Mouse (Mus musculus) brain, adult 2 months (tissue): ENCODE results near the gene Ddx31.

Source experiments
- DNase-seq: peaks from one replicate; pipeline ENCODE4 v3.0.0; 2011; ENCODE audit warnings: low read depth, low spot score

Ddx31 gene

DNA sequence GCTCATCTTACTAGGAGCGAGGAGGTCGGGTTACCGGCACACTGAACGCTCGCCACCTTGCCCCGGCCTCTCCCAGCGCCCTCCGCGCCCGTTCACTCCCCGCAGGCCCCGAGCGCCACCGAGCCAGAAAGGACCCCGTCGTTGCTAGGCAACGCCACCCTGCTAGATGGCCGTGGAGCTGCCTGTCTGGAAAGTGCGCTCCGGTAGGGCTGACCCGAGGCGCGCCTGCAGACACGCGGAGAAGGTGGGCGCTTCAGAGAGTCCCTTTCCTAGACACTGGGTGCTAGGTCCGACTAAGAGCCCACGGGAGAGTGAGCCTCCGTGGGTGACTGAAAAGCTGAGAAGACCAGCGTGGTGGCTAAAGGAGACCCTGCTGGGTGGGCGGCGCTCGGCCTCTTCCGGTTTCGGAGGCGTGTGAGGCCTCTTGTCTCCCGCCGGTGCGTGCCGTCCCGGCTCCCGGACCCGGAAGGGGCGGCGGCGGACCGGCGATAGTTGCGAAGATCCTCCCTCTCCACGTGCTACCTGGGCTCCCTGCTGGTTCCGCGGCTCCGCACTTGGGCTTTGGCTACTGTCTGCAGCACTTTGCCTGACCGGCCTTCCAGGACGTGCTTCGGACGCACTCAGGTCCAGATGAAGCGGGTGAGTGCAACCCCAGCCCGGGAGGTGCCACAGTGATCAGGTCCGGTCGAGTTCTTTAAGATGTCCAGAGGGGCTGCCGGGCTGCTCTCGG, at the start of gene Ddx31, which contains the start of gene Gtf3c4:
TSS of gene Ddx31 (plus strand) at position 185 of the 730 bp plus-strand sequence.
TSS of gene Gtf3c4 (minus strand) at position 139 of the 730 bp plus-strand sequence.
- peak; percentile 97 for DNase-seq

- DNase-seq = peak; percentile 85
Measured at GRCm38 (mm10) chr2:28792931-28793610, 47.1 kb upstream of the Ddx31 start.

DNA sequence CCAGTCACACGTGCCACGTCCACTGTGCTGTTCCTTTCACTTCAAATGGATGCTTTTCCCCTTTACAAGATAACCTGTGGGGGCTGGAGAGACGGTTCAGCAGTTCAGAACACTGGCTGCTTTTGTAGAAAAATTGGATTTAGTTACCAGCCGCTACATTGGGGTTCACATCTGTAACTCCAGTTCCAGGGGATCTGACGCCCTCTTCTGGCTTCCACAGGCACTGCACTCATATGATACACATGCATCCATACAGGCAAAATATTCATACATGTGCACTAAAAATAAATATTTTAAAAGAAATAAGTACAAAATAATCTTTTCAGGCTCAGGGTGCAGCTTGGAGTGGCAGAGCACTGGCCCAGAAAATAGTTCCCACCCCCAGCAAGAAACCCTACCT, 45.6 kb upstream of the Ddx31 start:
- no peak for DNase-seq

- DNase-seq = no peak
Measured at GRCm38 (mm10) chr2:28796298-28796697, 43.9 kb upstream of the Ddx31 start.

DNA sequence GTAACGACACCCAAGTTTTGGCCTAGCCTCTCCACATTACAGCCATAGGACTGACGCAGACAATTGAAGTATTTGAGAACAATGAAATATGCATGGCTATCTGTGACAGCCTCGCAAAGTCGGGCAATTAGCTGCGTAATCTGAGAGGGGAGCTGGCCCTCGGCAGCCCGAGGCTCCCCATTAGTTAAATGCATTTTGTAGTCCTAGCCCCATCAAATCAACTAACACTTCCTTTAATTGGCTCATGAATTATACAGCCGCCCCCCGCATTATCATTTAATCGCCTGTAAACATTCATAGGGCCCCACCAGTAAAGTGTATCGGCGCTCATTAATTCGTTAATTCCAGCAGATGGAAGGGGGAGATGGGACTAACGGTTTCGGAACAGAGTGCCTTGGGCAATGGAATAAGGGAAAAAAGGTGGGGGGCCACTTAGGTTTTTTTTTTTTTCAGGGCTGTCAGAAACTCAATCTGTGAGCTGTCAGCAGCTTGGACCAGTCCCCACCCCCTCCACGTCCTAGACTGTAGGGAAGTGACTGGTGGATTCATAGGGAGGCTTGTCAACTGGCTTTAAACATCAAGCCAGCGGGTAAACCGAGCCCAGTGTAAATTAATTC, 42.6 kb upstream of the Ddx31 start:
- DNase-seq = no peak

DNA sequence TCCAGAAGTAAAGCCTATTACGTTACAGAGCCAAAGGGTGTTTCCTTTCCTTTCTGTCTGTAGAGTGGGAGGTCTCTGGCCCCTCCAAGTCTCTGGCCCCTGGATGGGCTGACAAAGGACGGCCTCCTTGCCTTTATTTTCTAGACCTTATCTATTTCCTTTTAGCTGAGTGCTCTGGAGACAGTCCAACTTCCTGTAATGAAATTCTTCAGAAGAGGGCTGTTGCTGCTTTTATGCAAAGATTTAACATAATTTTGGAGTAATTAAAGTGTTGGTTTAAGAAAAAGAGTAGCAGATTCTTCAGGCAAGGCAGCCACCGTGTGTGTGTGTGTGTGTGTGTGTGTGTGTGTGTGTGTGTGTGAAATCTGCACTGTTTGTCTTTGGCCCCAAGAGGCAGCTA, 41.8 kb upstream of the Ddx31 start:
- DNase-seq = no peak

GRCm38 (mm10) chr2:28799575-28799974, 40.6 kb upstream of the Ddx31 start:
- no peak for DNase-seq

- DNase-seq = peak; percentile 37
Measured at GRCm38 (mm10) chr2:28803406-28803805, 36.8 kb upstream of the Ddx31 start.

DNA sequence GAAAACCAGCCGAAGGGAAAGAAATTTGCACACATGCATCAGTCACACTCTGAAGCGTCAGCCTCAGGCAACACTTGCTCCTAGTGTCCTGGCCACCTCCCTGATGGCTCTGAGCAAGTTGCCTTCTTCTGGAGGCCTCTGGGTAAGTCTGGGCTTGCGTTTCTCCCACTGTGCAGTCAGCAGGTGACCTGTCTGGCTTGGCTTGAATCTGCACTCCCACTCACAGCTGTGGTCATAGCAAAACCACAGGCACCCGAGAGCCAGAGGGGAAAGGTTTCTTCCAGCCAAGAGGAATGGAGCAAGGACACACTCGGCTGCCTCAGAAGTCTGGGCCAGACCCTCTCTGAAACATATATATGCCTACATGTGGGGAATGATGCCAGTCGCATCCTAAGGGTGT, 31.4 kb upstream of the Ddx31 start:
- DNase-seq = no peak

GRCm38 (mm10) chr2:28810260-28811013, 29.8 kb upstream of the Ddx31 start:
- DNase-seq = no peak

DNA sequence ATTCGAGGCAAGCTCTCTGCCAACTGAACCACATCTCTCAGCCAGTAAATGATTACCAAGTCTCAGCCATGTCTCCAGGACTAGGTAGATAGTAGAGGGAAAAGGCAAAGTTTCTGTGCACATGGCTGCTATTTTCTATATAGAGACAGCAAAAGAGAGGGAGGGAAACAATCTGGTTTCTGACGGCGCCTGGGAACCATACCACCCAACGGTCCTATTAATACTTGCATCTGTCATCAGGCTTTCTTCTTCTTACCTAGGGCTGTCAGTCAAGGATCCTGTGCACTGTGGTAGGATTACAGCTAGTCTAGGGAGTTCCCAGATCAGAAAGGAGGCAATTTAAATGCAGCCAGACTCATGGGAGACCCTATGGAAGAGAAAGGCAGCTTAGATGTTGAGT, 21.3 kb upstream of the Ddx31 start:
- no peak for DNase-seq

- peak; percentile 22 for DNase-seq
Measured at GRCm38 (mm10) chr2:28829265-28829664, 10.9 kb upstream of the Ddx31 start.

GRCm38 (mm10) chr2:28836181-28836940, 3.8 kb upstream of the Ddx31 start:
- DNase-seq = peak; percentile 47

GRCm38 (mm10) chr2:28839501-28840221, 545 bp upstream of the Ddx31 start:
- no peak for DNase-seq

- no peak for DNase-seq
Measured at GRCm38 (mm10) chr2:28842042-28842441, 1.8 kb downstream of the Ddx31 start.

- DNase-seq = no peak
Measured at GRCm38 (mm10) chr2:28848879-28849278, 8.7 kb downstream of the Ddx31 start.

DNA sequence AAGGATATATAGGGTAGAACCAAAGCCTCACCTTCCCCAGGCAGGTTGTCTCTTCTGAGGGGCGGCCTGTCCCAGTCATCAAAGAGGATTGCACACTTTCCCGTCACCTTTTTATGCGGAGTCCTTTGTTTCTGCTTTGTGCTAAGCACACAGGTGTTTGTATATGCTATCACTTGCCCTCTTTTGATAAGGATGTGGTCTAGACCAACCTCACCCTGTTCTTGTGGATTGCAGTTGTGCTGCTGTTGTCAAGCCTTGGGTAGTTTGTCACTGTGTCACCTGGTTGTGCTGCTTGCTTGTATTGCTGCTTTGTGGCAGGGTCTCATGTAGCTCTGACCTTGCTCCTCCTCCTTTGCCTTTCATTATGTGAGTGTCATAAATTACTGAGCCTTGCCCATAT, 12.4 kb downstream of the Ddx31 start:
- no peak for DNase-seq

GRCm38 (mm10) chr2:28855773-28856172, 15.6 kb downstream of the Ddx31 start:
- DNase-seq = peak; percentile 9

DNA sequence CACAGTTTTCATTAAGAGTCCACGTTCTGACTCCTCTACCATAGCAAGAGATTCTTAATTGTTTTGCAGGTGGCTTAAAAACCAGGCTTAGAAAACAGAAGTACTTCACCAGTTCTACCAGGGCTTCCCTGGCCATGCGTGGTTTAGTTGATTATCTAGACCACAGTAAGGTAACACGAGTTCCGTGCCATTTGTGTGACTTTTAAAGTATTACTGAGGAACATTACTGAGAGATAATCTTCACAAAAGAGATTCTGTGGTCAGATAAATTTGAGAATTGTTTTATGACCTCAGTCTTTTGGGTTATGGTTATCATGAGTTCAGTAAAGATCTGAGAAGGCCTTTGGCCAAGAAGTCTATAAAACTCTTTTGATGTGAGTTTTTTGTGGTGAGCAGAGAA, 19.1 kb downstream of the Ddx31 start:
- no peak for DNase-seq

GRCm38 (mm10) chr2:28860678-28861423, 20.6 kb downstream of the Ddx31 start:
- no peak for DNase-seq
